Mouse (Mus musculus): Measurements from ENCODE around the gene Galk2.

Gene Galk2

GRCm38 (mm10) chr2:125900797-125901410, 42.0 kb downstream of the Galk2 start:
- no peak for DNase-seq (ENCODE audit: low read depth, low spot score)

- DNase-seq (ENCODE audit: low read depth, low spot score): no peak
Measured at GRCm38 (mm10) chr2:125901426-125901825, 42.5 kb downstream of the Galk2 start.

- DNase-seq (ENCODE audit: low read depth, low spot score): no peak
Measured at GRCm38 (mm10) chr2:125906407-125907066, 47.6 kb downstream of the Galk2 start.

GRCm38 (mm10) chr2:125907580-125908255, 48.8 kb downstream of the Galk2 start:
- no peak for DNase-seq (ENCODE audit: low read depth, low spot score)

- no peak for DNase-seq (ENCODE audit: low read depth, low spot score)
Measured at GRCm38 (mm10) chr2:125914167-125914566, 55.3 kb downstream of the Galk2 start.

- DNase-seq (ENCODE audit: low read depth, low spot score): no peak
Measured at GRCm38 (mm10) chr2:125914713-125915112, 55.8 kb downstream of the Galk2 start.

GRCm38 (mm10) chr2:125916652-125917296, 57.9 kb downstream of the Galk2 start:
- no peak for DNase-seq (ENCODE audit: low read depth, low spot score)

- no peak for DNase-seq (ENCODE audit: low read depth, low spot score)
Measured at GRCm38 (mm10) chr2:125917297-125917679, 58.4 kb downstream of the Galk2 start.

GRCm38 (mm10) chr2:125921273-125921672, 62.4 kb downstream of the Galk2 start:
- DNase-seq (ENCODE audit: low read depth, low spot score): no peak

- no peak for DNase-seq (ENCODE audit: low read depth, low spot score)
Measured at GRCm38 (mm10) chr2:125922149-125922548, 63.2 kb downstream of the Galk2 start.

GRCm38 (mm10) chr2:125922877-125923276, 64.0 kb downstream of the Galk2 start:
- no peak for DNase-seq (ENCODE audit: low read depth, low spot score)

- DNase-seq (ENCODE audit: low read depth, low spot score): no peak
Measured at GRCm38 (mm10) chr2:125923346-125923745, 64.4 kb downstream of the Galk2 start.

GRCm38 (mm10) chr2:125924554-125924953, 65.6 kb downstream of the Galk2 start:
- DNase-seq (ENCODE audit: low read depth, low spot score): no peak

GRCm38 (mm10) chr2:125925081-125925480, 66.2 kb downstream of the Galk2 start:
- DNase-seq (ENCODE audit: low read depth, low spot score): no peak

- no peak for DNase-seq (ENCODE audit: low read depth, low spot score)
Measured at GRCm38 (mm10) chr2:125929396-125929795, 70.5 kb downstream of the Galk2 start.

- DNase-seq (ENCODE audit: low read depth, low spot score): no peak
Measured at GRCm38 (mm10) chr2:125929872-125930271, 71.0 kb downstream of the Galk2 start.

GRCm38 (mm10) chr2:125931193-125931592, 72.3 kb downstream of the Galk2 start:
- DNase-seq (ENCODE audit: low read depth, low spot score): no peak

GRCm38 (mm10) chr2:125932734-125933133, 73.8 kb downstream of the Galk2 start:
- no peak for DNase-seq (ENCODE audit: low read depth, low spot score)

GRCm38 (mm10) chr2:125933977-125934376, 75.1 kb downstream of the Galk2 start:
- no peak for DNase-seq (ENCODE audit: low read depth, low spot score)

- DNase-seq (ENCODE audit: low read depth, low spot score): no peak
Measured at GRCm38 (mm10) chr2:125936396-125936795, 77.5 kb downstream of the Galk2 start.

GRCm38 (mm10) chr2:125938993-125939642, 80.2 kb downstream of the Galk2 start:
- no peak for DNase-seq (ENCODE audit: low read depth, low spot score)
